Mouse (Mus musculus): ENCODE measurements at regions not wholly inside any gene's neighbourhood (a gene's known extent, or its start where the extent isn't known, plus 50 kb on each side); places are given as distances from the start of the nearest gene placed in this dataset.

- no peak for DNase-seq
- intact Hi-C loops (cut with DNase I), result no loop called here
Measured at GRCm38 (mm10) chr3:137789671-137790070, 74.6 kb upstream of the H2afz start.

- no peak for DNase-seq
- intact Hi-C loops (cut with DNase I), result no loop called here
Measured at GRCm38 (mm10) chr3:137790340-137790739, 73.9 kb upstream of the H2afz start.

DNA sequence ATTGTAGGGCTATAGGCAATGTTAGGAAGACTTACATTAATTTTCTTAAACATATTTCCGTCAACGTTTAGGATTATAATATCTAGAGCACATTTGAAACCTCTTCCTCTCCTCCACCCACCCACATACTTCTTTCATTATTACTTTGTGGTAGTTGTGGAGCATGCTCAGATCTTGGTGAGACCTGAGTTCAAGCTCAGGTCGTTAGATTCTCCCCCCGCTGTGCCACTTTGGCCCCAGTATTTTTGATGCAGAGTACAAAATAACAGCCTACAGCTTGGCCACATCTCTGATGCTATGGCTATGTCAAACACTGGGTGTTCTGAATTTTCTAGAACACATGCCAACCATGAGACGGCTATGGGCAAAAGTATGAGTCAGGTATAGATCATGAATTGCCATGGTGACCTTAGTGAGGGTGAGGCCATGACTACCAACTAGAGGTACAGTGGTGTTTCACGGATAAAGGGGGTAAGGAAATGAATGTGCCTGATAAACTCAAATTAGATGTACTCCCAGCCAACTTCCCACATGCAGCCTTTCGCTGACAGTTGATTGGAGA, 68.5 kb upstream of the H2afz start:
- DNase-seq, result no peak
- intact Hi-C loops (cut with DNase I), result no loop called here

DNA sequence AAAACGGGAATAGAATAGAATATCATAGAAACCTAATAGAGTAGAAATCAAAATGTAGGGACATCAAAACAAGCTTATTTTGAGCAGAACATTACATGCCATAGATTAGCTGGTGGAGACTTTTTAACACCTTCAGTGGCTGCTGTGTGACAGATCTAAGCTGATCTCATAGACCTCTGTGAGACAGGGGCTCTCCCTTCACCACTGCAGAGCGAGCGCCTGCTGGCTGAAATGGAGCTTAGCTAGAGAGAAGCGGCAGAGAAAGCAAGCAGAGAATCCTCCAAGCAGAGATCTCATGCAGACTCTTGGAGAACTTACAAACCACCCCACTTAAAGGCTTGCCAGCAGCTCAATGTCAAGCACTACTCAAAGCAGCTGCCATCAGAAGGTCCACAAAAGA, 65.5 kb upstream of the H2afz start:
- no peak for DNase-seq
- intact Hi-C loops (cut with DNase I), result no loop called here

DNA sequence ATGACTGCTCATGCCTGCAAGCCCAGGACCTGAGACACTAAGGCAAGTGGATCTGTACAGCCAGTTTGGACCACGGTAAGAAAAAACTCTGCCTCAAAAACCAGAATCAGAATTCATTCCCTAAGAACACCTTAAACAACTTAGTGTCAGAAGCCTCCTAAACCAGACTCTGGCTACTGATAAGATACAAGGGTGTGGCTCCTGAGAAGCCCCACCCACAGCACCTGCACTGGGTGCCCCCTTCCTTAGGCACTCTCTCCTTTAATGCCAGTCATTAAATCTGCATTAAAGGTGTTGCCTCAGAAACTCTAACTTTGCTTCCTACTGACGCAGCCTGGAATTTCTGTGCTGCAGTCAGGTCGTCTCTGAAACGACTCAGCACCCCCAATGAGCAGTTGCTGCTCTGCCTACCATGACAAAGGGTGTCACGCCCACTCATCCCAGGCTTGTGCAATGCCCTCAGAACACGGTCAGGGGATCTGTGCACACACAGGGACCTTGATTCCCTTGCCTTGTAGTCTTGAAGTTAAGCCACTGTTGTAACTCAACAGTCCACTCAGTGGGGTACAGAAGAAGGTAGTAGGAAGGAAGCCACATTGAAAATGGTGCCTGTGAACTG, 62.8 kb upstream of the H2afz start:
- intact Hi-C loops (cut with DNase I), result no loop called here
- no peak for DNase-seq

GRCm38 (mm10) chr3:137807423-137807822, 56.9 kb upstream of the H2afz start:
- intact Hi-C loops (cut with DNase I), result no loop called here
- no peak for DNase-seq

DNA sequence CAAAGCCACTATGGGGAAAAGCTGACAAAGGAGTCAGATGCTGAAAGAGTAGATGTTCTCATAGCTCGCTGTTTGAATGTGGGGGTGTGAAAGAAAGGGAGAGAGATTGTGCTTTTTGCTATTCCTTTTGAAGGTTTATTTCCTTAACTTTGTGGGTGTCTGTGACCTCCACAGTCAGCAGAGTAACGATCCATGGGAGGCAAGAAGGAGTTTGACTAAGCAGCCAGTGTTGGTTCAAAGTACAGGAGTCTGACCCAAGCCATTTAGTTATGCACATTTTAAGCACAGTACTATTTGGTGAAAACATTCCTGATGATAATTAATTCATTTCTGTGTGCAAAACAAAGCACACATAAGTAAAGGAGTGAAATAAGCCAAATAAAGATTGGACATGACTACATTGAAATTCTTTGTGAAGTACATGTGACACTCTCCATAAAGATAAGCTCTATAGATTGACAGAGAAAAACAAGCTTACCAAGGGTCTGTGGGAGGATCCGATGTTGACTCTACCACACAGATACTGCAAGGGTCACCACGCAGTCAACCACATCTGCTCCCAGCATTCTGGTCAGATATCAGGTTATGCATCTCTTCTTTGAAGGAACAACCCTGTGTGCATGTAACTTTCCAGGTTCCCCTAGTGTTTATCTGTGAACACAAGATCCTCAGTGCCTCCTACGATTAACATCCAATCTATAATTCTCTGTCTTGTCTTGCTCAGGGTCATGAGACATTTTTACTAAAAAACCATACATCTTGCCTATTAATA, 56.2 kb upstream of the H2afz start:
- DNase-seq, result no peak
- intact Hi-C loops (cut with DNase I), result no loop called here

DNA sequence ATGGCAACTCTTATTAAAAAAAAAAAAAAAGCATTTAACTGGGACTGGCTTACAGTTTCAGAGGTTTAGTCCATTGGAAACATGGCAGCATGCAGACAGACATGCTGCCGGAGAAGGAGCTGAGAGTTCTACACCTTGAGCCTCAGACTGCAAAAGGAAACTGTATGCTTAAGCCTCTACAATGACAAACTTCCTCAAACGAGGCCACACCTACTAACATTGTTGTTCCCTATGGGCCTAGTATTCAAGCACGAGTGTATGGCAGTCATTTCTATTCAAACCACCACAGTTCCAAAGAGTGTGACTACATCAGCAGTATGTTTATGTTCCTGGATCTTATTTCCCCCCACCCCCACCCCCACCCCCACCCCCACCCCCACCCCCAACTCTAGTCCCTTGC, 54.2 kb upstream of the H2afz start:
- DNase-seq, result no peak
- intact Hi-C loops (cut with DNase I), result no loop called here

Small RNA genes lying in the stretch of these regions (microRNA-seq; reads per million reads assigned to microRNA genes)
- 0 reads per million in 2 experiments for gene Mir6380
